Mouse (Mus musculus) layer of hippocampus, postnatal 14 days (tissue): ENCODE results near the gene Arhgef39. TPM values are rescaled to one million over a fixed set of nuclear protein-coding genes. Genes with fewer than 3 reads are reported as not detected.
"Not testable (repeated sequence)": the region's sequence is repeated elsewhere in the genome, so short reads cannot be mapped to it uniquely, and the experiment has no call there.

ENCODE experiments used
- DNase-seq, 2 experiments: peaks; one replicate each; pipeline ENCODE4 v3.0.0; 2021 to 2022; ENCODE audit warnings: low spot score in 2 of 2, mixed read lengths in 1 of 2
- total RNA-seq, 2 experiments: library from RNA; stranded (reverse); gene quantifications; 2 replicates each; pipeline ENCODE4 v1.2.3; 2021

The Arhgef39 gene
- total RNA-seq, 2 experiments from 2014 or later = 0.74 to 1.2 TPM

DNA sequence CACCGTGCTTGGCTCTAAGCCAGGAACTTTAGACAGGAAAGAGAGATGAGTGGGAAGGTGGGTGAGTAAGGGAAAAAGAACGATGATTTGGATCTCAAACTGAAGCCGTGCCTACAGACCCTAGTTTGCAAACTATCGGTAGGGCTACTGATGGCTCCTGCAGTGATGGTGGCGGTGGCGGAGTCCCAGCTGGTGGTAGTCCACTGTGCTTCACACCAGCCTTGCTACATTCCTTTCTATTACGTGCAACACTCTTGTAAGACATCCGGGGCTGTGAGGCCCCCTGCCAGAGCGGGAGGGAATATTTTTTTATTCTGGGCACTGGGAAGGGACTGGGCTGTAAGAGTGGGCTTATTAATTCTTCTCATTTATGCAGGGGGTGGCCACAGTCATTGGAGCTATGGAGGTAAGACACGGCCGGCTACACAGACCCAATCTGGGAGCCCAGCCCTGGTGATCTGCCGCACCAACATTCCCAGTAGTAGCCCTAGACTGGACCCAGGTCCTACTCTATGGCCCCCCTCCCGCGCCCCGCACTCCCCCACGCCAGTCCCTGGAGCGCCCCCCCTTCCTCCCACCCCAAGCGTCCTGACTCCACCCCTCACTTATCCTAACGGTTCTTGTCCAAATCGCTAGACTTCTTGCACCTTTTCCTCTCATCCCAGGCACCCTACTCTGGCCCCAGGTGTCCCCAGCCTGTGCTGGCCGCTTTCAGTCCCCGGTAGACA, 8.6 kb upstream of the Arhgef39 start:
- DNase-seq = no peak

DNA sequence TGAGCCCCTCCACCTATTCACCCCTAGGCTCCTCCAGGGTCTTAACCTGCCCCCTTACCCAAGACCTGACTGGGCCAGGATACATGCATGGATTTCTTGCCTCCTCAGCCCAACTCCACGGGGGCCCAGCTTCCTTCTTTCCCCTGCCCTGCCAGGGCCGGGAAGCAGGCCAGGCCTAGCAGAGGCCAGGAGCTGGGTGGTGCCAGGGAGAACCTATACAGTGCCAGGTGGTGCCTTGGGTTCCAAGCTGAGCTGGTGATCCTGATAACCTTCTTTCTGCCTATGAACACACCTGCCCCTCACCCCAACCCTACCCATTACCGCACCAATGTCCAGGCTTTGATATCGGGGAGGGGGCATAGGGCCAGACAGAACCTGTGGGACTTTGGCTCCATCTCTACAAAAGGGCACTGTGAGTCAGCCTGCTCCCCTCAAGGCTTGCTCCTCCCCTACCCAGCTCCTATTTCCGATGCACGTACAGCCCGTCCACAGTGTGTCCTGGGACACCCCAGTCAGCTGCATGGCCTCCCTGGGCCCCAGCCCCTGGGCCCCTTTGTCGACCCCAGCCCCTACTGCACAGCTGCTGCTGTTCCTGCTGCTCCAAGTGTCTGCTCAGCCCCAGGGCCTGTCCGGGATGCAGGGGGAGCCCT, 7.2 kb upstream of the Arhgef39 start, which contains the start of gene Car9:
Gene Car9, plus strand, starts transcription at position 431 of the 650 bp plus-strand sequence.
- no peak for DNase-seq

GRCm38 (mm10) chr4:43506074-43506473, 6.6 kb upstream of the Arhgef39 start:
- DNase-seq = no peak

DNA sequence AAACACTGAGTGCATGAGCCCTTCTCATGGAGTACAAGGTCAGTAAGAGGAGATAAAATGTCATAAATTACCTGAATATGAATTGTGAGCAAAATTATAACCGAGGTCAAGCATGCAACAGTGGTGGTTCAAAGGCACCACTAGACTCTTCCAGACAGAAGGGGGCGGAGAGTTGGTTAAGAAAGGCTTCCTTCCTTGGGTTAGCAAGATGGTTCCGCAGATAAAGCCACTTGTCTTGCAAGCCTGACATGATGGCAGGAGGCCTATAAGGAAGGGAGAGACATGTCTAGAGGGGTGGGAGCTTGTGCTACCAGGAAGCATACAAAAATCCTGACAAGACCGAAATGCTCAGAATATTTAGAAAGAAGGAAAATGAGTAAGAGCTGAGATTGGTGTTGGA, 4.8 kb upstream of the Arhgef39 start:
- no peak for DNase-seq

DNA sequence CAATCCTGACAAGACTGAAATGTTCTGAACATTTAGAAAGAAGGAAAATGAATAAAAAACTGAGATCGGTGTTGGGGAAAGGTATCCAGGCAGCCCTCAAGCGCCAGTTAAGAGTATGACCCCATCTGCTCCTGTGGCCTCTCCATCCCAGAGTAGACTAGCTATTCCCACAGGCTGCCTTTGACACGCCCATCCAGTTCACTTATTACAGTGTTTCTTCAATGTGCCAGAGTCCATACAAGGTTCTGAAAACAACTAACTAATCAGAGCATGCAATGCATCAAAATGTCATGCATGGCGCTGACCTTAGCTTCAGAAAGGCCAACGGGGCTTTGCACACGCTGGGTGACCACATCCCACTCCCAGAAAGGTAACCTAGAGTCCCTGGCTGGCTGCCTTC, 4.0 kb upstream of the Arhgef39 start:
- DNase-seq = no peak

DNA sequence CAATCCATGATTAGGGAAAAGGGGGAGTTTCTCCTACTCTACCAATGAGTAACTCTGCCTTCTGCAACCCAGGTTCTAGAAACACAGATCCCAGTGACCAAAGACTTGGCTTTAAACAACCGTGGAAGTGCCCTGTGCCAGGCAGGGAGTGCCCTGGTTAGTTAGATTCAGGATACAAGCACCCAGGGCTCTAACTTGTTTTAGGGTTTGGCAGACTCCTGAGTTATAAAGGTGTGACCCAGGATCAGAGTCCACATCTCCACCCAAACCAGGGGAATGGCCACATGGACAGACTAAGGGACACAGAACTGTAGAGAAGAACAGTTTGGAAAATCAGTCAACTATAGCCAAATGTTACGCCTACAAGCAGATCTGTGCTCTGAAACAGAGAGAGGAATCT, 3.5 kb upstream of the Arhgef39 start:
- DNase-seq = no peak

DNA sequence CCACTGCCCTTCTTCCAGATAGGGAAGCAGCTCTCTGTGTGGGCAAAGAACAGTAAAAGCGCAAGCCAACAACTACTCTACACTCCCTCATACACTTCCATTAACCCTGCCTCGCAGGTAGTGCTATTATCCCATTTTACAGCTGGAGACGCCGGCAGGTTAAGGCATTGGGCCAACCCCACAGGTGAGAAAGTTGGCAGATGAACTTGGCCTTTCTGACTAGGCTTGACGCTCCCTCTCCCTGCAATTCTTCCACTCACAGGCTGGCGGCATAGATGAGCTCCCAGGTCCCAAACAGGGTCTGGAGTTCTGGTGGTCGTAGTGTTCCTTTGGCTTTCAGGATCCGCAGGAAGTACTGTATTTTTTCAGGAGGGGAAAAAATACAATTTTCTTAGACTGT, 512 bp downstream of the Arhgef39 start:
- no peak for DNase-seq

GRCm38 (mm10) chr4:43497946-43498345, 1.5 kb downstream of the Arhgef39 start:
- no peak for DNase-seq

GRCm38 (mm10) chr4:43497405-43497804, 2.1 kb downstream of the Arhgef39 start:
- DNase-seq = no peak

GRCm38 (mm10) chr4:43496587-43496986, 2.9 kb downstream of the Arhgef39 start:
- no peak for DNase-seq

- DNase-seq = no peak
Observed at GRCm38 (mm10) chr4:43493846-43494240, 5.7 kb downstream of the Arhgef39 start.

- peak; percentile 97 for DNase-seq
Observed at GRCm38 (mm10) chr4:43493186-43493845, 6.2 kb downstream of the Arhgef39 start.

GRCm38 (mm10) chr4:43492821-43493185, 6.7 kb downstream of the Arhgef39 start, which contains the start of gene Ccdc107:
Gene Ccdc107, plus strand, starts transcription at chr4:43492900.
- DNase-seq = peak; percentile 87 to 97

GRCm38 (mm10) chr4:43492101-43492820, 7.2 kb downstream of the Arhgef39 start:
- no peak for DNase-seq

- DNase-seq = no peak
Observed at GRCm38 (mm10) chr4:43490801-43491200, 8.7 kb downstream of the Arhgef39 start.

DNA sequence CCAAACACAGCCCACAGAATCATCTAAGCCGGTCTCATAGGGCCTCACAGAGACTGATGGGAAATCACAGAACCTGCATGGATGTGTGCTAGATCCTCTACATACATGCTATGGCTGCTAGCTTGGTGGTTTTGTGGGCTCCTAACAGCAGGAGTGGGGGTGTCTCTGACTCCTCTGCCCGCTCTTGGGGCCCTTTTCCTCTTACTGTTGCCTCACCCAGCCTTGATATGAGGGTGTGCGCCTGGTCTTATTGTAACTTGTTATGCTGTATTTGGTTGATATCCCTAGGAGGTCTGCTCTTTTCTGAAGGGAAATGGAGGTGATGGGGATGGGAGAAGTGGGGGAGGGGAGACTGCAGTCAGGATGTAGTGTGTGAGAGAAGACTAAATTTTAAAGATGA, 9.9 kb downstream of the Arhgef39 start:
- no peak for DNase-seq

- not testable (repeated sequence) for DNase-seq
Observed at GRCm38 (mm10) chr4:43485666-43486065, 13.8 kb downstream of the Arhgef39 start.

- no peak for DNase-seq
Observed at GRCm38 (mm10) chr4:43483535-43484091, 15.9 kb downstream of the Arhgef39 start, which contains the start of gene Sit1. Gene Sit1, minus strand, starts transcription at chr4:43483734.

GRCm38 (mm10) chr4:43482591-43482990, 16.9 kb downstream of the Arhgef39 start:
- DNase-seq = no peak

DNA sequence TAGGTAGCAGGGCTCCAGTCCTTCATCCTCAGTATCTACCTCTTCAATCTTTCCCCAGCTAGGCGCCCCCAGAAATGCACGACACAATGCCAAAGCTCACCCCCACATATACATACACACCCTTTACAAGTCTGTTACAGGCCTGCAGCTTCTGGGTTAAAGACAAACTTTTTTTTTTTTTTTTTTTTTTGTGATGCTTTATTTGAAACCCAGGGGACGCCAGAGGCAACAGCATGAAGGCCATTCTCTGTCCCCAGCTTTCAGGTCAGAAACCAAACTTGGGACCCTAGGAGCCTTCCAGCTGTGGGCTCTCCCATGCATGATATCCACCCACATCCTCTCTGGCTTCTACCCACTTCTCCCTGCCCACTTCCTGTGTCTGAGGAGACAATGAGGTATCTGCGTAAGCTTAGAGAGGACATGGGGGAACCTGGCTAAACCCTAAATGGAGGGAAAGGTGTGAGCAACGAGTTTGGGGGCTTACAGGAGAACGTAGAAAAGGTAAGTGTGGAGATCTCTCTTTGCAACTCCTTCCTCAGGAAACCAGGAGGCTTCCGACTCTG, 17.5 kb downstream of the Arhgef39 start:
- no peak for DNase-seq

- no peak for DNase-seq
Observed at GRCm38 (mm10) chr4:43480985-43481384, 18.5 kb downstream of the Arhgef39 start.
